Mouse (Mus musculus) liver, postnatal 0 days (tissue): ENCODE data around the gene Fbxl19. TPM values are rescaled to one million over a fixed set of nuclear protein-coding genes. Genes with fewer than 3 reads are reported as not detected.
A peak's percentile ranks its signal among the peaks of the same experiment; 100 is the strongest.

Experiments used
- ATAC-seq: fragments of 200-750 bp; cut with Nextera tagmentation; 2 replicates; pipeline ENCODE4 v1.8.0; 2017; ENCODE audit warnings: mild to moderate bottlenecking, moderate library complexity
- DNase-seq: peaks from one replicate; pipeline ENCODE4 v3.0.0-alpha.2; 2016
- H3K27ac ChIP-seq: fragments of 300-500 bp; sonication (generic); 2 replicates; pipeline ENCODE4 v1.5.1; 2014; ENCODE audit warnings: antibody characterized with exemption, moderate library complexity, mild to moderate bottlenecking, low read depth
- H3K27me3 ChIP-seq: fragments of 300-500 bp; sonication (generic); 2 replicates; pipeline ENCODE4 v1.6.1; 2014; ENCODE audit warnings: low read length, control low read depth, mixed read lengths; ENCODE audit not compliant: insufficient read depth
- H3K36me3 ChIP-seq: fragments of 300-500 bp; sonication (generic); replicated peaks from 2 replicates; pipeline ENCODE4 v1.6.1; 2014; ENCODE audit warnings: mild to moderate bottlenecking, control low read depth, low read length, moderate library complexity, mixed read lengths; ENCODE audit not compliant: insufficient read depth
- H3K4me1 ChIP-seq: fragments of 300-500 bp; sonication (generic); 2 replicates; pipeline ENCODE4 v1.6.1; 2014; ENCODE audit warnings: antibody characterized with exemption, mild to moderate bottlenecking, control low read depth; ENCODE audit not compliant: insufficient read depth
- H3K4me2 ChIP-seq: fragments of 300-500 bp; sonication (generic); 2 replicates; pipeline ENCODE4 v1.6.1; 2014; ENCODE audit warnings: low read depth, mild to moderate bottlenecking, low read length, moderate library complexity, mixed read lengths
- H3K4me3 ChIP-seq: fragments of 300-500 bp; sonication (generic); 2 replicates; pipeline ENCODE4 v1.5.1; 2014; ENCODE audit warnings: low read depth, low read length
- H3K9ac ChIP-seq: fragments of 300-500 bp; sonication (generic); replicated peaks from 2 replicates; pipeline ENCODE4 v1.6.1; 2014; ENCODE audit warnings: mild to moderate bottlenecking, moderate library complexity
- H3K9me3 ChIP-seq: fragments of 300-500 bp; sonication (generic); 2 replicates; pipeline ENCODE4 v1.6.1; 2016; ENCODE audit warnings: mild to moderate bottlenecking, control low read depth, low read length, mixed read lengths
- CTCF ChIP-seq: sonication (generic); IDR thresholded peaks from 2 replicates; pipeline ENCODE4 v1.5.1; 2016; ENCODE audit warnings: antibody characterized with exemption, low read depth
- EP300 ChIP-seq: IDR thresholded peaks from 2 replicates; pipeline ENCODE4 v1.6.1; 2016; ENCODE audit warnings: antibody characterized with exemption, low read depth, mild to moderate bottlenecking
- WGBS: fragments of 180-500 bp; shearing (Covaris S2); extraction: QIAGEN DNeasy Blood & Tissue Kit; methylation state at CpG from one replicate; pipeline ENCODE4 v1.1.7; 2014; ENCODE audit not compliant: insufficient replicate concordance; 5-methylcytosine and 5-hydroxymethylcytosine counted together
- polyA plus RNA-seq: library from polyadenylated mRNA; unstranded; fragments of >200 nt; fragmentation: Nextera tagmentation; extraction: Ambion mirVana; gene quantifications from 2 replicates; pipeline ENCODE4 v1.2.1, GENCODE M21; 2015

Gene Fbxl19
- polyA plus RNA-seq, 1 experiment from 2014 or later, result 1.6 TPM

GRCm38 (mm10) chr7:127763642-127764041, 19.3 kb downstream of the Fbxl19 start:
- ATAC-seq (no peak), DNase-seq (no peak)
- TF ChIP-seq CTCF (no peak), EP300 (no peak)
- 77% methylated on average over 4 of the region's 4 CpGs for WGBS
- H3K4me2 ChIP-seq, result no peak overlapping the region
- 0 out of 2 replicates have a peak, but pooled peaks cover 4% of the 10 kb centered on the region for H3K36me3 ChIP-seq
- H3K27me3 ChIP-seq, result no peaks in the 10 kb centered on the region
- H3K9ac ChIP-seq, result no peak overlapping the region
- H3K9me3 ChIP-seq, result no peaks in the 10 kb centered on the region
- H3K4me1 ChIP-seq, result peaks cover 13% of the 10 kb centered on the region
- no peak overlapping the region for H3K27ac ChIP-seq
- no peak overlapping the region for H3K4me3 ChIP-seq

- 0 out of 2 replicates have a peak, but pooled peaks cover 4% of the 10 kb centered on the region for H3K36me3 ChIP-seq
- H3K4me1 ChIP-seq, result peaks cover 24% of the 10 kb centered on the region
- H3K9ac ChIP-seq, result no peak overlapping the region
- no peak for TF ChIP-seq CTCF
- TF ChIP-seq EP300, result no peak
- no peak for DNase-seq
- no peak overlapping the region for H3K4me2 ChIP-seq
- H3K27me3 ChIP-seq, result no peaks in the 10 kb centered on the region
- no peak for ATAC-seq
- WGBS, result 59% methylated on average over 2 of the region's 2 CpGs
- no peak overlapping the region for H3K27ac ChIP-seq
- H3K9me3 ChIP-seq, result no peaks in the 10 kb centered on the region
- no peak overlapping the region for H3K4me3 ChIP-seq
These were observed 21.4 kb downstream of the Fbxl19 start for GRCm38 (mm10) chr7:127765756-127766155.

GRCm38 (mm10) chr7:127766851-127767609, 22.7 kb downstream of the Fbxl19 start:
- H3K9me3 ChIP-seq, result no peaks in the 10 kb centered on the region
- H3K27me3 ChIP-seq, result no peaks in the 10 kb centered on the region
- DNase-seq (peak; percentile 76), ATAC-seq (peak; percentile 86)
- peaks cover 34% of the 10 kb centered on the region for H3K4me1 ChIP-seq
- TF ChIP-seq CTCF, result peak; percentile 49
- peak; percentile 81 for TF ChIP-seq EP300
- H3K36me3 ChIP-seq, result 0 out of 2 replicates have a peak, but pooled peaks cover 4% of the 10 kb centered on the region
- WGBS, result 51% methylated on average over 17 of the region's 17 CpGs
- peak overlapping the region; percentile 89 for H3K27ac ChIP-seq
- H3K4me3 ChIP-seq, result peak overlapping the region; percentile 74
- H3K9ac ChIP-seq, result peak overlapping the region; percentile 59
- peak overlapping the region; percentile 79 for H3K4me2 ChIP-seq

- 82% methylated on average over 19 of the region's 19 CpGs for WGBS
- Histone ChIP-seq H3K27ac (peak overlapping the region; percentile 89), H3K27me3 (no peaks in the 10 kb centered on the region), H3K9me3 (no peaks in the 10 kb centered on the region), H3K4me1 (peaks cover 37% of the 10 kb centered on the region), H3K36me3 (0 out of 2 replicates have a peak, but pooled peaks cover 2% of the 10 kb centered on the region), H3K4me3 (peak overlapping the region; percentile 74), H3K9ac (peak overlapping the region; percentile 59), H3K4me2 (peak overlapping the region; percentile 79)
- DNase-seq (no peak), ATAC-seq (peak; percentile 28)
- TF ChIP-seq EP300 (no peak), CTCF (no peak)
These were observed 23.5 kb downstream of the Fbxl19 start for GRCm38 (mm10) chr7:127767671-127768345.

GRCm38 (mm10) chr7:127768346-127768996, 24.1 kb downstream of the Fbxl19 start:
- ATAC-seq (no peak), DNase-seq (no peak)
- Histone ChIP-seq H3K27ac (peak overlapping the region; percentile 89; the same call in 1 of the 2 replicates), H3K9ac (peak overlapping the region; percentile 59), H3K4me3 (peak overlapping the region; percentile 74), H3K4me1 (peaks cover 37% of the 10 kb centered on the region), H3K9me3 (no peaks in the 10 kb centered on the region), H3K4me2 (peak overlapping the region; percentile 79), H3K27me3 (no peaks in the 10 kb centered on the region), H3K36me3 (0 out of 2 replicates have a peak, but pooled peaks cover 2% of the 10 kb centered on the region)
- no peak for TF ChIP-seq EP300
- TF ChIP-seq CTCF, result peak; percentile 55
- 56% methylated on average over 13 of the region's 13 CpGs for WGBS

GRCm38 (mm10) chr7:127768997-127769593, 24.8 kb downstream of the Fbxl19 start:
- no peaks in the 10 kb centered on the region for H3K9me3 ChIP-seq
- 2% methylated on average over 16 of the region's 16 CpGs for WGBS
- H3K4me1 ChIP-seq, result peaks cover 37% of the 10 kb centered on the region
- H3K4me2 ChIP-seq, result peak overlapping the region; percentile 79
- H3K27me3 ChIP-seq, result no peaks in the 10 kb centered on the region
- H3K4me3 ChIP-seq, result peak overlapping the region; percentile 74
- peak; percentile 47 for ATAC-seq
- DNase-seq, result peak; percentile 84
- H3K27ac ChIP-seq, result peak overlapping the region; percentile 95
- no peaks in the 10 kb centered on the region for H3K36me3 ChIP-seq
- TF ChIP-seq EP300 (no peak), CTCF (no peak)
- H3K9ac ChIP-seq, result peak overlapping the region; percentile 88
